Mouse (Mus musculus) liver, postnatal 0 days (tissue): ENCODE measurements around the gene Mob3b.

Experiments used
- CTCF ChIP-seq: sonication (generic); IDR thresholded peaks from 2 replicates; pipeline ENCODE4 v1.5.1; 2016; ENCODE audit warnings: antibody characterized with exemption, low read depth
- EP300 ChIP-seq: IDR thresholded peaks from 2 replicates; pipeline ENCODE4 v1.6.1; 2016; ENCODE audit warnings: antibody characterized with exemption, low read depth, mild to moderate bottlenecking

- TF ChIP-seq CTCF (no peak), EP300 (no peak)
Observed at GRCm38 (mm10) chr4:35165947-35166346, 8.7 kb upstream of the Mob3b start.
